Mouse (Mus musculus) right cerebral cortex, adult 2 months (tissue): ENCODE data around the gene Zfp119a.

Experiments
- DNase-seq, 2 experiments: peaks; one replicate each; pipeline ENCODE4 v3.0.0; 2021 to 2022; ENCODE audit warnings: low spot score in 2 of 2

Zfp119a gene

GRCm38 (mm10) chr17:55878636-55879369 lies at the start of gene Zfp119a:
Gene Zfp119a (minus strand): TSS chr17:55878930.
- DNase-seq = peak; percentile 84 to 90

- DNase-seq = no peak
Observed at GRCm38 (mm10) chr17:55906669-55907068, 27.9 kb upstream of the Zfp119a start.

GRCm38 (mm10) chr17:55904131-55904530 lies 25.4 kb upstream of the Zfp119a start:
- no peak for DNase-seq

- DNase-seq = no peak
Observed at GRCm38 (mm10) chr17:55903687-55904086, 25.0 kb upstream of the Zfp119a start.

- no peak for DNase-seq
Observed at GRCm38 (mm10) chr17:55903087-55903486, 24.4 kb upstream of the Zfp119a start.

- peak in 1 of 2 experiments; percentile 37 for DNase-seq
Observed at GRCm38 (mm10) chr17:55892406-55892955, 13.8 kb upstream of the Zfp119a start.

- no peak for DNase-seq
Observed at GRCm38 (mm10) chr17:55884912-55885311, 6.2 kb upstream of the Zfp119a start.

GRCm38 (mm10) chr17:55883631-55884030 lies 4.9 kb upstream of the Zfp119a start:
- no peak for DNase-seq

- DNase-seq = peak; percentile 14 to 35
Observed at GRCm38 (mm10) chr17:55878282-55878635, 471 bp downstream of the Zfp119a start.

GRCm38 (mm10) chr17:55877184-55877583 lies 1.5 kb downstream of the Zfp119a start:
- DNase-seq = no peak

- DNase-seq = no peak
Observed at GRCm38 (mm10) chr17:55843067-55843466, 35.7 kb downstream of the Zfp119a start.

- no peak for DNase-seq
Observed at GRCm38 (mm10) chr17:55821566-55821965, 57.2 kb downstream of the Zfp119a start.

GRCm38 (mm10) chr17:55816853-55817252 lies 61.9 kb downstream of the Zfp119a start:
- DNase-seq = no peak
